Mouse (Mus musculus) embryonic facial prominence, embryonic 15.5 days (tissue): ENCODE results near the gene Myo15b. TPM values are rescaled to one million over a fixed set of nuclear protein-coding genes. Genes with fewer than 3 reads are reported as not detected.
A peak's percentile ranks its signal among the peaks of the same experiment; 100 is the strongest.

Experiments used
- ATAC-seq: fragments of 200-750 bp; cut with Nextera tagmentation; 2 replicates; pipeline ENCODE4 v1.8.0; 2017; ENCODE audit warnings: low read depth, moderate TSS enrichment; ENCODE audit not compliant: insufficient number of reproducible peaks, low FRiP score, low TSS enrichment
- H3K27ac ChIP-seq: fragments of 300-500 bp; sonication (generic); replicated peaks from 2 replicates; pipeline ENCODE4 v1.5.1; 2015; ENCODE audit warnings: mild to moderate bottlenecking, inconsistent platforms
- H3K27me3 ChIP-seq: fragments of 300-500 bp; sonication (generic); 2 replicates; pipeline ENCODE4 v1.6.1; 2015; ENCODE audit warnings: inconsistent platforms
- H3K36me3 ChIP-seq: fragments of 300-500 bp; sonication (generic); 2 replicates; pipeline ENCODE4 v1.6.1; 2015; ENCODE audit warnings: mild to moderate bottlenecking, inconsistent platforms
- H3K4me1 ChIP-seq: fragments of 300-500 bp; sonication (generic); 2 replicates; pipeline ENCODE4 v1.6.1; 2015; ENCODE audit warnings: inconsistent platforms
- H3K4me2 ChIP-seq: fragments of 300-500 bp; sonication (generic); replicated peaks from 2 replicates; pipeline ENCODE4 v1.6.1; 2015; ENCODE audit warnings: mild to moderate bottlenecking, inconsistent platforms
- H3K4me3 ChIP-seq: fragments of 300-500 bp; sonication (generic); replicated peaks from 2 replicates; pipeline ENCODE4 v1.5.1; 2015; ENCODE audit warnings: mild to moderate bottlenecking, inconsistent platforms
- H3K9ac ChIP-seq: fragments of 300-500 bp; sonication (generic); 2 replicates; pipeline ENCODE4 v1.6.1; 2015; ENCODE audit warnings: inconsistent platforms
- H3K9me3 ChIP-seq: fragments of 300-500 bp; sonication (generic); replicated peaks from 2 replicates; pipeline ENCODE4 v1.6.1; 2016; ENCODE audit warnings: inconsistent platforms
- WGBS: fragments of 180-500 bp; shearing (Covaris S2); methylation state at CpG from one replicate; pipeline ENCODE4 v1.1.7; 2015; 5-methylcytosine and 5-hydroxymethylcytosine counted together
- polyA plus RNA-seq: library from polyadenylated mRNA; unstranded; fragments of >200 nt; fragmentation: Nextera tagmentation; extraction: Ambion mirVana; gene quantifications from 2 replicates; pipeline ENCODE4 v1.2.1, GENCODE M21; 2015

The Myo15b gene
- polyA plus RNA-seq, 1 experiment from 2014 or later = 0.57 TPM

- H3K9me3 ChIP-seq = no peaks in the 10 kb centered on the region
- peak overlapping the region; percentile 80 for H3K27ac ChIP-seq
- H3K4me3 ChIP-seq = peak overlapping the region; percentile 5; the same call in 1 of the 2 replicates
- H3K4me1 ChIP-seq = peaks cover 62% of the 10 kb centered on the region
- peak overlapping the region; percentile 29; the same call in 1 of the 2 replicates for H3K4me2 ChIP-seq
- H3K27me3 ChIP-seq = no peaks in the 10 kb centered on the region
- ATAC-seq = peak; percentile 3; the same call in 1 of the 2 replicates
- 53% methylated on average over 8 of the region's 8 CpGs for WGBS
- no peak overlapping the region for H3K9ac ChIP-seq
- peaks cover 6% of the 10 kb centered on the region; the same call in 1 of the 2 replicates for H3K36me3 ChIP-seq
These were observed 46.2 kb downstream of the Myo15b start for GRCm38 (mm10) chr11:115904231-115904955.

GRCm38 (mm10) chr11:115904956-115905790 is 47.0 kb downstream of the Myo15b start:
- peaks cover 6% of the 10 kb centered on the region; the same call in 1 of the 2 replicates for H3K36me3 ChIP-seq
- WGBS = 40% methylated on average over 16 of the region's 16 CpGs
- no peaks in the 10 kb centered on the region for H3K9me3 ChIP-seq
- peaks cover 54% of the 10 kb centered on the region for H3K4me1 ChIP-seq
- peak overlapping the region; percentile 5; the same call in 1 of the 2 replicates for H3K4me3 ChIP-seq
- peak overlapping the region; percentile 29 for H3K4me2 ChIP-seq
- peak; percentile 45 for ATAC-seq
- H3K9ac ChIP-seq = peak overlapping the region; percentile 2; the same call in 1 of the 2 replicates
- H3K27me3 ChIP-seq = no peaks in the 10 kb centered on the region
- peak overlapping the region; percentile 80 for H3K27ac ChIP-seq

GRCm38 (mm10) chr11:115906116-115906515 is 47.9 kb downstream of the Myo15b start:
- ATAC-seq = no peak
- WGBS = 65% methylated on average over 3 of the region's 3 CpGs
- H3K27ac ChIP-seq = peak overlapping the region; percentile 80; the same call in 1 of the 2 replicates
- H3K9me3 ChIP-seq = no peaks in the 10 kb centered on the region
- H3K9ac ChIP-seq = peak overlapping the region; percentile 2; the same call in 1 of the 2 replicates
- no peaks in the 10 kb centered on the region for H3K27me3 ChIP-seq
- H3K4me3 ChIP-seq = no peak overlapping the region
- H3K4me2 ChIP-seq = 0 out of 2 replicates have a peak overlapping the region, but pooled peaks have one; percentile 29
- H3K36me3 ChIP-seq = peaks cover 6% of the 10 kb centered on the region; the same call in 1 of the 2 replicates
- peaks cover 44% of the 10 kb centered on the region for H3K4me1 ChIP-seq

- Histone ChIP-seq H3K4me2 (0 out of 2 replicates have a peak overlapping the region, but pooled peaks have one; percentile 29), H3K4me1 (peaks cover 40% of the 10 kb centered on the region), H3K27me3 (no peaks in the 10 kb centered on the region), H3K9ac (no peak overlapping the region), H3K4me3 (no peak overlapping the region), H3K36me3 (peaks cover 6% of the 10 kb centered on the region; the same call in 1 of the 2 replicates), H3K27ac (peak overlapping the region; percentile 29; the same call in 1 of the 2 replicates), H3K9me3 (no peaks in the 10 kb centered on the region)
- ATAC-seq = no peak
- 79% methylated on average over 5 of the region's 5 CpGs for WGBS
These were observed 48.3 kb downstream of the Myo15b start for GRCm38 (mm10) chr11:115906521-115906920.

- WGBS = 83% methylated on average over 5 of the region's 5 CpGs
- no peak overlapping the region for H3K4me3 ChIP-seq
- no peaks in the 10 kb centered on the region for H3K9me3 ChIP-seq
- H3K36me3 ChIP-seq = peaks cover 26% of the 10 kb centered on the region; the same call in 1 of the 2 replicates
- peaks cover 1% of the 10 kb centered on the region; the same call in 1 of the 2 replicates for H3K4me1 ChIP-seq
- H3K9ac ChIP-seq = no peak overlapping the region
- no peak for ATAC-seq
- H3K27ac ChIP-seq = no peak overlapping the region
- no peak overlapping the region for H3K4me2 ChIP-seq
- H3K27me3 ChIP-seq = no peaks in the 10 kb centered on the region
These were observed 52.9 kb downstream of the Myo15b start for GRCm38 (mm10) chr11:115911134-115911561.

- 68% methylated on average over 11 of the region's 11 CpGs for WGBS
- no peaks in the 10 kb centered on the region for H3K9me3 ChIP-seq
- no peak within 1 kb of the TSS for H3K9ac ChIP-seq
- H3K27me3 ChIP-seq = no peaks in the 10 kb centered on the region
- no peak within 1 kb of the TSS for H3K4me3 ChIP-seq
- no peaks in the 10 kb centered on the region for H3K4me1 ChIP-seq
- H3K4me2 ChIP-seq = no peak within 1 kb of the TSS
- peaks cover 30% of the 10 kb centered on the region; the same call in 1 of the 2 replicates for H3K36me3 ChIP-seq
- 0 out of 2 replicates have a peak within 1 kb of the TSS, but pooled peaks have one; percentile 1 for H3K27ac ChIP-seq
- no peak for ATAC-seq
These were observed 53.6 kb downstream of the Myo15b start, which contains the start of gene Smim6 for GRCm38 (mm10) chr11:115911632-115912376. Smim6 (plus strand) TSS chr11:115912017.

GRCm38 (mm10) chr11:115916579-115916978 is 58.4 kb downstream of the Myo15b start:
- no peak overlapping the region for H3K4me3 ChIP-seq
- 90% methylated on average over 4 of the region's 4 CpGs for WGBS
- no peak overlapping the region for H3K27ac ChIP-seq
- ATAC-seq = no peak
- no peaks in the 10 kb centered on the region for H3K27me3 ChIP-seq
- H3K36me3 ChIP-seq = peaks cover 36% of the 10 kb centered on the region; the same call in 1 of the 2 replicates
- no peaks in the 10 kb centered on the region for H3K4me1 ChIP-seq
- no peak overlapping the region for H3K9ac ChIP-seq
- no peaks in the 10 kb centered on the region for H3K9me3 ChIP-seq
- H3K4me2 ChIP-seq = no peak overlapping the region

GRCm38 (mm10) chr11:115918637-115919036 is 60.4 kb downstream of the Myo15b start:
- 82% methylated on average over 5 of the region's 5 CpGs for WGBS
- Histone ChIP-seq H3K36me3 (peaks cover 44% of the 10 kb centered on the region), H3K9me3 (no peaks in the 10 kb centered on the region), H3K4me1 (no peaks in the 10 kb centered on the region), H3K27ac (no peak overlapping the region), H3K9ac (no peak overlapping the region), H3K4me3 (no peak overlapping the region), H3K4me2 (no peak overlapping the region), H3K27me3 (no peaks in the 10 kb centered on the region)
- no peak for ATAC-seq

GRCm38 (mm10) chr11:115919073-115919472 is 60.9 kb downstream of the Myo15b start:
- no peak overlapping the region for H3K4me2 ChIP-seq
- H3K27ac ChIP-seq = no peak overlapping the region
- no peak overlapping the region for H3K4me3 ChIP-seq
- no peaks in the 10 kb centered on the region for H3K9me3 ChIP-seq
- WGBS = 89% methylated on average over 5 of the region's 5 CpGs
- H3K36me3 ChIP-seq = peaks cover 46% of the 10 kb centered on the region
- H3K4me1 ChIP-seq = no peaks in the 10 kb centered on the region
- H3K27me3 ChIP-seq = no peaks in the 10 kb centered on the region
- no peak overlapping the region for H3K9ac ChIP-seq
- no peak for ATAC-seq

- Histone ChIP-seq H3K27me3 (no peaks in the 10 kb centered on the region), H3K4me2 (no peak overlapping the region), H3K27ac (no peak overlapping the region), H3K4me1 (no peaks in the 10 kb centered on the region), H3K9me3 (no peaks in the 10 kb centered on the region), H3K4me3 (no peak overlapping the region), H3K36me3 (peaks cover 48% of the 10 kb centered on the region), H3K9ac (no peak overlapping the region)
- no peak for ATAC-seq
- 44% methylated on average over 6 of the region's 6 CpGs for WGBS
These were observed 62.1 kb downstream of the Myo15b start for GRCm38 (mm10) chr11:115920110-115920818.
